Comparison of ENCODE assay signal across 21 mouse cellular contexts in genomic region chr3:60388593-60388992, GRCm38 (mm10).
DNase-seq lines count a peak whose midpoint lies in the region; ATAC-seq and TF ChIP-seq lines count a peak whose summit lies in the region.
"Had no signal": no experiment of that assay in that cellular context is flagged by ENCODE, and none has a peak within 500 bp of the region (broad histone marks: within the 10 kb centered on the region; RNA-seq: fewer than 3 reads in every experiment).

No protein-coding gene starts in this region.

- H3K27ac ChIP-seq in intestine, embryonic 16.5 days (ENCODE audit: low read length), result no peak overlapping the region
- H3K27ac ChIP-seq: embryonic facial prominence, embryonic 13.5 days; embryonic facial prominence, embryonic 15.5 days; forebrain, embryonic 13.5 days; forebrain, embryonic 15.5 days had no signal

- H3K36me3 ChIP-seq in myocyte (ENCODE audit: control insufficient read depth, insufficient read depth), result no peaks in the 10 kb centered on the region
- H3K36me3 ChIP-seq in intestine, embryonic 16.5 days (ENCODE audit: control insufficient read depth, insufficient read depth, low read length), result no peaks in the 10 kb centered on the region
- H3K36me3 ChIP-seq: embryonic facial prominence, embryonic 13.5 days; embryonic facial prominence, embryonic 15.5 days; forebrain, embryonic 15.5 days had no signal

- no peak overlapping the region for H3ac ChIP-seq in myocyte (ENCODE audit: control insufficient read depth, insufficient read length)

- H3K27me3 ChIP-seq in myocyte (ENCODE audit: control insufficient read depth, insufficient read depth, insufficient read length), result no peaks in the 10 kb centered on the region
- H3K27me3 ChIP-seq in intestine, embryonic 16.5 days (replicated peaks; ENCODE audit: control insufficient read depth, insufficient read depth, low read length), result no peaks in the 10 kb centered on the region
- H3K27me3 ChIP-seq: embryonic facial prominence, embryonic 13.5 days; embryonic facial prominence, embryonic 15.5 days; forebrain, embryonic 13.5 days; forebrain, embryonic 15.5 days had no signal

- H3K4me1 ChIP-seq in intestine, embryonic 16.5 days (ENCODE audit: control insufficient read depth, insufficient read depth, low read length), result no peaks in the 10 kb centered on the region
- H3K4me1 ChIP-seq: embryonic facial prominence, embryonic 13.5 days; embryonic facial prominence, embryonic 15.5 days; forebrain, embryonic 13.5 days; forebrain, embryonic 15.5 days had no signal

- H3K79me2 ChIP-seq in myocyte (ENCODE audit: control insufficient read depth, insufficient read depth), result no peaks in the 10 kb centered on the region

- ATAC-seq in intestine, embryonic 16.5 days, result no peak
- ATAC-seq: activated CD4-positive, CD25-positive, alpha-beta regulatory T cell, adult 4 months; forebrain, embryonic 13.5 days; forebrain, embryonic 15.5 days; forebrain, postnatal 0 days had no signal

- no peak for TF ChIP-seq POLR2A in myocyte (IDR thresholded peaks at IDR 0.05; ENCODE audit: insufficient read length, low read depth)

- 56% methylated on average over 2 of the region's 2 CpGs for WGBS in intestine, embryonic 16.5 days

- H3K4me2 ChIP-seq in myocyte (ENCODE audit: low read depth), result peak overlapping the region; percentile 73
- H3K4me2 ChIP-seq in intestine, embryonic 16.5 days (ENCODE audit: low read depth, low read length), result no peak overlapping the region
- H3K4me2 ChIP-seq: embryonic facial prominence, embryonic 13.5 days; embryonic facial prominence, embryonic 15.5 days; forebrain, embryonic 13.5 days; forebrain, embryonic 15.5 days had no signal

- no peaks in the 10 kb centered on the region for H3K9me3 ChIP-seq in intestine, embryonic 16.5 days (ENCODE audit: control insufficient read depth, low read length)
- H3K9me3 ChIP-seq: embryonic facial prominence, embryonic 13.5 days; embryonic facial prominence, embryonic 15.5 days; forebrain, embryonic 13.5 days; forebrain, embryonic 15.5 days had no signal

- no peak overlapping the region for H3K9ac ChIP-seq in intestine, embryonic 16.5 days (ENCODE audit: low read depth, low read length)
- H3K9ac ChIP-seq: embryonic facial prominence, embryonic 13.5 days; embryonic facial prominence, embryonic 15.5 days; forebrain, embryonic 13.5 days; forebrain, embryonic 15.5 days; forebrain, postnatal 0 days had no signal

- peak; percentile 10 for DNase-seq in adrenal gland, adult 2 months
- DNase-seq in adrenal gland, postnatal 14 days, result no peak
- DNase-seq in brain, adult 2 months (ENCODE audit: low read depth, low spot score), result peak; percentile 3
- no peak for DNase-seq in frontal cortex, postnatal 25 days (ENCODE audit: low spot score in 2 of 2)
- DNase-seq: adrenal gland, postnatal 10 days; B cell, adult 2 months; cerebellum, adult 11 months; cerebellum, adult 18-20 months; cerebellum, adult 8-10 months; cerebellum, adult 9-11 months; cerebellum, postnatal 14 days; cerebellum, postnatal 36 days; embryo, embryonic 11 days; forebrain, postnatal 0 days had no signal

- H3K4me3 ChIP-seq in myocyte, result no peak overlapping the region
- no peak overlapping the region for H3K4me3 ChIP-seq in intestine, embryonic 16.5 days (ENCODE audit: low read length)
- H3K4me3 ChIP-seq: embryonic facial prominence, embryonic 13.5 days; embryonic facial prominence, embryonic 15.5 days; forebrain, embryonic 13.5 days; forebrain, embryonic 15.5 days had no signal

TF ChIP-seq in myocyte, 11 proteins besides CTCF, POLR2A, EP300 and RAD21:
- TF ChIP-seq TCF12 (IDR thresholded peaks at IDR 0.05; ENCODE audit: insufficient read depth, poor library complexity, severe bottlenecking) (peak; percentile 85), MYOG (IDR thresholded peaks at IDR 0.05; ENCODE audit: control insufficient read depth in 1 of 3, insufficient read depth in 1 of 3, insufficient read length in 2 of 3, low read depth in 2 of 3) (peak in 1 of 3 experiments; percentile 64), POLR2AphosphoS2 (IDR thresholded peaks at IDR 0.05; ENCODE audit: insufficient read length, low read depth) (no peak), CEBPB (IDR thresholded peaks at IDR 0.05; ENCODE audit: insufficient read depth, poor library complexity, severe bottlenecking) (no peak; the same call in 1 of the 2 replicates), SRF (IDR thresholded peaks at IDR 0.05; ENCODE audit: control insufficient read depth, insufficient read length, low read depth) (no peak), USF1 (IDR thresholded peaks at IDR 0.05; ENCODE audit: low read depth) (no peak), MAX (IDR thresholded peaks at IDR 0.05; ENCODE audit: low read depth) (no peak), TCF3 (IDR thresholded peaks at IDR 0.05; ENCODE audit: insufficient read length, low read depth) (peak; percentile 10), REST (IDR thresholded peaks at IDR 0.05; ENCODE audit: insufficient read depth, insufficient read length) (no peak), MYOD1 (IDR thresholded peaks at IDR 0.05; ENCODE audit: control insufficient read depth in 1 of 3, insufficient read length in 2 of 3, low read depth in 2 of 3) (peak; percentile 38 to 81 (median 72)), E2F4 (IDR thresholded peaks at IDR 0.05; ENCODE audit: insufficient read depth) (no peak)
TF ChIP-seq in myocyte: peak in this region for 4.

Comparison
In these comparisons a context has a peak if more than half of its experiments do, and no peak if none do; other contexts are left out.
1. DNase-seq: peak in adrenal gland, adult 2 months (single experiment) and brain, adult 2 months (single experiment); none in adrenal gland, postnatal 14 days (single experiment) and frontal cortex, postnatal 25 days (0 of 2).